Mouse (Mus musculus): Measurements from ENCODE around the gene Ftl1.

DNA sequence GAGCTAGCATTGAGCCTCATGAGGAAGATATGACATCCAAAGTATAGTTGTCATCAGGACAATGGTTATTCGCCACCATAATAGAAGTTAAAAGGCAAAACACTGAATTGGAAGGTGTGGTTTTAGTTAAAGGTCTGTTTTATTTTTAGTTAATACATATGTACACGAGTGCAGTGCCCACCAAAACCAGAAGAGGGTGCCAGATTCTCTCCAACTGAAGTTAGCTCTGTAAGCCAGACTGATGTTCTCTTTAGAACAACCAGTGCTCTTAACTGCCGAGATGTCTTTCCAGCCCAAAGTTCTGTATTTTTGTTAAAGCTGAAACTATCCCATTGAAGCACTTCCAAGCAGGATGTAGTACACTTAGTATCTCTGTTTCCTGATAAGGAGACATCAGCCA lies 11.2 kb upstream of the Ftl1 start:
- TF ChIP-seq GATA1 (IDR thresholded peaks at IDR 0.05; ENCODE audit: borderline replicate concordance, low read length) (no peak), FLI1 (IDR thresholded peaks at IDR 0.05; ENCODE audit: low read length) (no peak)
